Mouse (Mus musculus) heart, adult 2 months (tissue): ENCODE results near the gene Ubr3. TPM values are rescaled to one million over a fixed set of nuclear protein-coding genes. Genes with fewer than 3 reads are reported as not detected.

ENCODE experiments used
- DNase-seq, 2 experiments: peaks; one replicate each; pipeline ENCODE4 v3.0.0; 2021
- H3K27ac ChIP-seq: fragments of 200-600 bp; 2 replicates; pipeline ENCODE4 v1.8.1; 2022
- H3K27me3 ChIP-seq: fragments of 200-500 bp; 2 replicates; pipeline ENCODE4 v1.6.1; 2012; ENCODE audit warnings: mild to moderate bottlenecking, low read length, inconsistent platforms, mixed read lengths; ENCODE audit not compliant: control insufficient read depth, insufficient read depth
- H3K36me3 ChIP-seq: fragments of 200-500 bp; 2 replicates; pipeline ENCODE4 v1.6.1; 2012; ENCODE audit warnings: low read length, inconsistent platforms; ENCODE audit not compliant: control insufficient read depth, insufficient read depth
- H3K4me1 ChIP-seq: fragments of 200-500 bp; 2 replicates; pipeline ENCODE4 v1.6.1; 2011; ENCODE audit warnings: low read length; ENCODE audit not compliant: control insufficient read depth, insufficient read depth
- H3K4me3 ChIP-seq: fragments of 200-600 bp; 2 replicates; pipeline ENCODE4 v1.8.1; 2022
- H3K79me2 ChIP-seq: fragments of 200-500 bp; replicated peaks from 2 replicates; pipeline ENCODE4 v1.6.1; 2012; ENCODE audit warnings: mild to moderate bottlenecking, inconsistent platforms, low read length, moderate library complexity, mixed read lengths; ENCODE audit not compliant: control insufficient read depth, insufficient read depth
- H3K9ac ChIP-seq: fragments of 200-500 bp; 2 replicates; pipeline ENCODE4 v1.6.1; 2012; ENCODE audit warnings: low read depth, mild to moderate bottlenecking, control low read depth, inconsistent platforms, low read length, mixed read lengths
- CTCF ChIP-seq: fragments of 200-600 bp; IDR thresholded peaks from 2 replicates; pipeline ENCODE4 v1.8.1; 2022; ENCODE audit warnings: antibody characterized with exemption, mild to moderate bottlenecking, moderate library complexity
- EP300 ChIP-seq: fragments of 200-500 bp; IDR thresholded peaks from 2 replicates; pipeline ENCODE4 v1.6.1; 2011; ENCODE audit warnings: low read depth, low read length, control low read depth; ENCODE audit not compliant: insufficient read depth
- POLR2A ChIP-seq: fragments of 200-500 bp; IDR thresholded peaks from 2 replicates; pipeline ENCODE4 v1.6.1; 2011; ENCODE audit warnings: mild to moderate bottlenecking, low read depth, low read length, control low read depth; ENCODE audit not compliant: insufficient read depth
- WGBS: fragments of 180-500 bp; shearing (Covaris S2); methylation state at CpG from one replicate; pipeline ENCODE4 v1.1.7; 2018; 5-methylcytosine and 5-hydroxymethylcytosine counted together
- intact Hi-C: fragments of 180-260 bp; cut with DNase I; formaldehyde crosslinking; loops from one replicate; pipeline ENCODE4 v1.15.1; 2025
- polyA plus RNA-seq: library from polyadenylated mRNA; depleted of rRNA; stranded (reverse); fragments of >200 nt; gene quantifications from 2 replicates; pipeline ENCODE4 v1.2.3, GENCODE M21; 2012
- total RNA-seq, 2 experiments: library from RNA; stranded (reverse); gene quantifications; 2 replicates each; pipeline ENCODE4 v1.2.3; 2021

The Ubr3 gene
- total and polyA plus RNA-seq, 3 experiments, result 26.0 to 117 (median 112) TPM

GRCm38 (mm10) chr2:69924943-69925342 lies 27.9 kb downstream of the Ubr3 start:
- Histone ChIP-seq H3K9ac (no peak overlapping the region), H3K79me2 (peaks cover 1% of the 10 kb centered on the region; the same call in 1 of the 2 replicates), H3K36me3 (peaks cover 2% of the 10 kb centered on the region; the same call in 1 of the 2 replicates), H3K27ac (no peak overlapping the region), H3K4me3 (no peak overlapping the region), H3K27me3 (no peaks in the 10 kb centered on the region), H3K4me1 (no peaks in the 10 kb centered on the region)
- TF ChIP-seq EP300 (no peak), CTCF (no peak), POLR2A (no peak)
- no peak for DNase-seq
- 78% methylated on average over 3 of the region's 3 CpGs for WGBS
- intact Hi-C loops, result no loop called here

- WGBS, result 88% methylated on average over 5 of the region's 5 CpGs
- no peak overlapping the region for H3K4me3 ChIP-seq
- H3K4me1 ChIP-seq, result no peaks in the 10 kb centered on the region
- H3K27ac ChIP-seq, result no peak overlapping the region
- H3K9ac ChIP-seq, result no peak overlapping the region
- no peaks in the 10 kb centered on the region; the same call in 1 of the 2 replicates for H3K79me2 ChIP-seq
- TF ChIP-seq CTCF (no peak), POLR2A (no peak), EP300 (no peak)
- intact Hi-C loops, result no loop called here
- no peaks in the 10 kb centered on the region for H3K27me3 ChIP-seq
- peaks cover 4% of the 10 kb centered on the region for H3K36me3 ChIP-seq
- DNase-seq, result no peak
Measured at GRCm38 (mm10) chr2:69936331-69936730, 39.3 kb downstream of the Ubr3 start.

GRCm38 (mm10) chr2:69939226-69939625 lies 42.2 kb downstream of the Ubr3 start:
- Histone ChIP-seq H3K36me3 (peaks cover 4% of the 10 kb centered on the region), H3K79me2 (no peaks in the 10 kb centered on the region; the same call in 1 of the 2 replicates), H3K27me3 (no peaks in the 10 kb centered on the region), H3K4me3 (no peak overlapping the region), H3K27ac (no peak overlapping the region), H3K4me1 (no peaks in the 10 kb centered on the region), H3K9ac (no peak overlapping the region)
- DNase-seq, result no peak
- 65% methylated on average over 4 of the region's 4 CpGs for WGBS
- TF ChIP-seq EP300 (no peak), POLR2A (no peak), CTCF (no peak)
- intact Hi-C loops, result no loop called here

- 93% methylated on average over 5 of the region's 5 CpGs for WGBS
- H3K4me1 ChIP-seq, result no peaks in the 10 kb centered on the region
- TF ChIP-seq EP300, result no peak
- no peak for TF ChIP-seq POLR2A
- TF ChIP-seq CTCF, result no peak
- H3K9ac ChIP-seq, result no peak overlapping the region
- DNase-seq, result no peak
- peaks cover 4% of the 10 kb centered on the region for H3K36me3 ChIP-seq
- no peaks in the 10 kb centered on the region for H3K27me3 ChIP-seq
- no peak overlapping the region for H3K4me3 ChIP-seq
- no peaks in the 10 kb centered on the region; the same call in 1 of the 2 replicates for H3K79me2 ChIP-seq
- no peak overlapping the region for H3K27ac ChIP-seq
- intact Hi-C loops, result no loop called here
Measured at GRCm38 (mm10) chr2:69939649-69940048, 42.6 kb downstream of the Ubr3 start.

GRCm38 (mm10) chr2:69941391-69942030 lies 44.5 kb downstream of the Ubr3 start:
- H3K27ac ChIP-seq, result no peak overlapping the region
- H3K36me3 ChIP-seq, result peaks cover 4% of the 10 kb centered on the region
- H3K4me1 ChIP-seq, result no peaks in the 10 kb centered on the region
- H3K9ac ChIP-seq, result no peak overlapping the region
- no peaks in the 10 kb centered on the region; the same call in 1 of the 2 replicates for H3K79me2 ChIP-seq
- WGBS, result 91% methylated on average over 4 of the region's 4 CpGs
- TF ChIP-seq POLR2A (no peak), CTCF (no peak), EP300 (no peak)
- no peak for DNase-seq
- intact Hi-C loops, result no loop called here
- no peaks in the 10 kb centered on the region for H3K27me3 ChIP-seq
- H3K4me3 ChIP-seq, result no peak overlapping the region

GRCm38 (mm10) chr2:69952849-69953248 lies 55.8 kb downstream of the Ubr3 start:
- H3K27ac ChIP-seq, result no peak overlapping the region
- intact Hi-C loops, result loop anchor here (5.0 kb wide), 1 partner anchor 316 kb away; no protein-coding TSS in a partner anchor
- H3K79me2 ChIP-seq, result no peaks in the 10 kb centered on the region; the same call in 1 of the 2 replicates
- no peak overlapping the region for H3K4me3 ChIP-seq
- H3K27me3 ChIP-seq, result no peaks in the 10 kb centered on the region
- TF ChIP-seq POLR2A (no peak), EP300 (no peak), CTCF (no peak)
- no peak for DNase-seq
- WGBS, result 73% methylated on average over 8 of the region's 8 CpGs
- H3K36me3 ChIP-seq, result no peaks in the 10 kb centered on the region; the same call in 1 of the 2 replicates
- no peaks in the 10 kb centered on the region for H3K4me1 ChIP-seq
- H3K9ac ChIP-seq, result no peak overlapping the region
